Mouse (Mus musculus): ENCODE results near the gene Rnf187.
A peak's percentile ranks its signal among the peaks of the same experiment; 100 is the strongest.

The Rnf187 gene

GRCm38 (mm10) chr11:58947798-58948528 is 9.2 kb upstream of the Rnf187 start:
- DNase-seq (ENCODE audit: low read depth in 1 of 2, low spot score in 2 of 2), result no peak

GRCm38 (mm10) chr11:58947306-58947705 is 8.6 kb upstream of the Rnf187 start:
- DNase-seq (ENCODE audit: low read depth in 1 of 2, low spot score in 2 of 2), result no peak

GRCm38 (mm10) chr11:58944136-58944535 is 5.4 kb upstream of the Rnf187 start:
- no peak for DNase-seq (ENCODE audit: low read depth in 1 of 2, low spot score in 2 of 2)

- no peak for DNase-seq (ENCODE audit: low read depth in 1 of 2, low spot score in 2 of 2)
These were observed 348 bp upstream of the Rnf187 start for GRCm38 (mm10) chr11:58939088-58939439.

- DNase-seq (ENCODE audit: low read depth in 1 of 2, low spot score in 2 of 2), result no peak
These were observed 807 bp downstream of the Rnf187 start for GRCm38 (mm10) chr11:58937909-58938308.

- no peak for DNase-seq (ENCODE audit: low read depth in 1 of 2, low spot score in 2 of 2)
These were observed 7.1 kb downstream of the Rnf187 start for GRCm38 (mm10) chr11:58931576-58931975.

- DNase-seq (ENCODE audit: low read depth in 1 of 2, low spot score in 2 of 2), result no peak
These were observed 8.5 kb downstream of the Rnf187 start for GRCm38 (mm10) chr11:58930254-58930653.

- DNase-seq (ENCODE audit: low read depth in 1 of 2, low spot score in 2 of 2), result no peak
These were observed 9.1 kb downstream of the Rnf187 start for GRCm38 (mm10) chr11:58929641-58930040.

GRCm38 (mm10) chr11:58929055-58929454 is 9.7 kb downstream of the Rnf187 start:
- DNase-seq (ENCODE audit: low read depth in 1 of 2, low spot score in 2 of 2), result no peak

- peak in 1 of 2 experiments; percentile 57 for DNase-seq (ENCODE audit: low read depth in 1 of 2, low spot score in 2 of 2)
These were observed 10.7 kb downstream of the Rnf187 start for GRCm38 (mm10) chr11:58927790-58928651.

GRCm38 (mm10) chr11:58927053-58927452 is 11.7 kb downstream of the Rnf187 start:
- no peak for DNase-seq (ENCODE audit: low read depth in 1 of 2, low spot score in 2 of 2)

GRCm38 (mm10) chr11:58926651-58927050 is 12.1 kb downstream of the Rnf187 start:
- no peak for DNase-seq (ENCODE audit: low read depth in 1 of 2, low spot score in 2 of 2)

GRCm38 (mm10) chr11:58922420-58922819 is 16.3 kb downstream of the Rnf187 start:
- DNase-seq (ENCODE audit: low read depth in 1 of 2, low spot score in 2 of 2), result no peak

GRCm38 (mm10) chr11:58918759-58919158 is 20.0 kb downstream of the Rnf187 start:
- DNase-seq (ENCODE audit: low read depth in 1 of 2, low spot score in 2 of 2), result no peak

- no peak for DNase-seq (ENCODE audit: low read depth in 1 of 2, low spot score in 2 of 2)
These were observed 20.9 kb downstream of the Rnf187 start, which contains the start of gene Btnl10 for GRCm38 (mm10) chr11:58917745-58918366. Gene Btnl10 (plus strand): TSS chr11:58917908.

- peak in 1 of 2 experiments; percentile 19 for DNase-seq (ENCODE audit: low read depth in 1 of 2, low spot score in 2 of 2)
These were observed 21.6 kb downstream of the Rnf187 start for GRCm38 (mm10) chr11:58916879-58917744.

- DNase-seq (ENCODE audit: low read depth in 1 of 2, low spot score in 2 of 2), result no peak
These were observed 24.2 kb downstream of the Rnf187 start for GRCm38 (mm10) chr11:58914461-58915028.

GRCm38 (mm10) chr11:58913776-58914175 is 24.9 kb downstream of the Rnf187 start:
- DNase-seq (ENCODE audit: low read depth in 1 of 2, low spot score in 2 of 2), result no peak

GRCm38 (mm10) chr11:58904838-58905237 is 33.9 kb downstream of the Rnf187 start:
- no peak for DNase-seq (ENCODE audit: low read depth in 1 of 2, low spot score in 2 of 2)

GRCm38 (mm10) chr11:58904410-58904718 is 34.4 kb downstream of the Rnf187 start:
- DNase-seq (ENCODE audit: low read depth in 1 of 2, low spot score in 2 of 2), result no peak

All from monocyte, adult 2 months (primary cell).